Mouse (Mus musculus) testis, adult 2 months (tissue): ENCODE data around the gene Gm20878. TPM values are rescaled to one million over a fixed set of nuclear protein-coding genes. Genes with fewer than 3 reads are reported as not detected.
"Not testable (repeated sequence)": the region's sequence is repeated elsewhere in the genome, so short reads cannot be mapped to it uniquely, and the experiment has no call there.

Experiments used
- H3K27ac ChIP-seq: fragments of 200-500 bp; 2 replicates; pipeline ENCODE4 v1.5.1; 2012; ENCODE audit warnings: low read depth, low read length; ENCODE audit not compliant: control insufficient read depth, insufficient read depth
- H3K27me3 ChIP-seq: fragments of 200-500 bp; 2 replicates; pipeline ENCODE4 v1.6.1; 2012; ENCODE audit warnings: mild to moderate bottlenecking, low read length, moderate library complexity; ENCODE audit not compliant: control insufficient read depth, insufficient read depth
- H3K36me3 ChIP-seq: fragments of 200-500 bp; 2 replicates; pipeline ENCODE4 v1.6.1; 2012; ENCODE audit warnings: mild to moderate bottlenecking, low read length; ENCODE audit not compliant: control insufficient read depth, insufficient read depth
- H3K4me1 ChIP-seq: fragments of 200-500 bp; 2 replicates; pipeline ENCODE4 v1.6.1; 2012; ENCODE audit warnings: low read length; ENCODE audit not compliant: control insufficient read depth, insufficient read depth
- H3K4me3 ChIP-seq: fragments of 200-500 bp; 2 replicates; pipeline ENCODE4 v1.5.1; 2012; ENCODE audit warnings: low read depth, mild to moderate bottlenecking, low read length, moderate library complexity, mixed read lengths; ENCODE audit not compliant: control insufficient read depth
- polyA plus RNA-seq: library from polyadenylated mRNA; depleted of rRNA; stranded (reverse); fragments of >200 nt; gene quantifications from 2 replicates; pipeline ENCODE4 v1.2.3, GENCODE M21; 2012; rRNA removed

The Gm20878 gene
- polyA plus RNA-seq: 52.9 and 68.6 TPM in 2 replicates

DNA sequence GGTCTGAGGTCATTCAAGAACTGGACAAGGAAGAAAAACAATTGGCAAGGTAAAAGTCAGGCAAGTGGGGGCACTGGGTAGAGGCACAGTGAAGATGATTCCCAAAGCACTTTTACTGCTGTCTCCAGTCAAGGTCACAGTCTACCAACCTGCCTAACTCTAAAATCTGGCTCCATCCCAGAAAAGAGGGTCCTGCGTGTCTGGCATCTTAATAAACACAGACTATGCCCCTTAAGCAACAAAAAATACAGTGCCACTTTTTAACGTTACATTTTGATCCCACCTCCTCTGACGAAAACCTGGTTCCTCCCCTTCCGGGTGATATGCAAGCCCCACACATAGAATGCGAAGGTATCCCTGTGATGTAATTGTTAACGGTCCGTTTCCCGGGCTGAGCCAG, at the start of gene Gm20878:
TSS of gene Gm20878 (plus strand) at position 301 of the 400 bp plus-strand sequence.
- not testable (repeated sequence) for H3K27me3 ChIP-seq, H3K36me3 ChIP-seq, H3K4me1 ChIP-seq, H3K27ac ChIP-seq, H3K4me3 ChIP-seq

DNA sequence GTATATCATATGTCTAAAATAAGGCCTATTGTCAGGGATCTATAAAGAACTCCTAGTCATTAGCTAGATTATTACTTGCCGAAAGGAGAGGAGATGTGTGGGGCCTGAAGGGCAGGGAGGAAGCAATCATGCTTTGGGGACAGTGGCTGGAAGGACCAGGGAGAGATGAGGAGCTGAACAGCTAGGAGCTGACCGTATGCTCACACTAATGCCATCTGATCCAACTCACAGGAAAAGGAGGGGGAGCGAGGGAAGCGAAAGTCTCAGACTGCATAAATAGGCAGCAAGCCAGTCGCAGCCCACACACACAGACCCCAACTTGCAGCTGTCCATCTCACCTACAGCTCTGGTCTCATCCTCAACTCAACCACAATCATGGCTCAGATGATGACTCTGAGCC, 38.1 kb upstream of the Gm20878 start, which contains the start of gene Gm21541:
TSS of gene Gm21541 (plus strand) at position 301 of the 400 bp plus-strand sequence.
- not testable (repeated sequence) for H3K4me1 ChIP-seq, H3K27ac ChIP-seq, H3K36me3 ChIP-seq, H3K4me3 ChIP-seq, H3K27me3 ChIP-seq

DNA sequence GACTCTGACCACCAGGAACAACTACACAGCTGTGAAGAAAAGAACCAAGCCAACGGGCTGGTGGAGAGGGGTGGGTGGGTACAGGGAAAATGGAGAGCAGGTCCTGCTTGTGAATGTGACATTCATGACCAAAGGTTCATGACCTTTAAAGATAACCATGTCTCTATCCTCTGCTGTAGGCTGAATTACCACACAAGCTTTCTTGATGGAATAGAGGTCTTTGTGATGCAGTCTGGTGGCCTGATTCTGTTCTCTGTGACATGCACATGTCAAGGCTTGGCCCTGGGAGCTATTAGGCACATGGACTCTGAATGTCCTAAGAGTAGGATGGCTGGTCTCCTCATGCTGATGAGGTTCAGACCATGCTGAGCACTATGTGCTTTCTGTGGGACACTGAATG, 24.4 kb downstream of the Gm20878 start, which contains the start of gene Fam205a4:
TSS of gene Fam205a4 (plus strand) at position 301 of the 400 bp plus-strand sequence.
- H3K4me1 ChIP-seq, H3K27me3 ChIP-seq, H3K36me3 ChIP-seq, H3K27ac ChIP-seq, H3K4me3 ChIP-seq: not testable (repeated sequence)

Other genes with a start within 250 kb of the Gm20878 start
- 3.7 and 4.0 TPM in 2 replicates for gene Cntfr, start 244.5 kb upstream of the Gm20878 start, polyA plus RNA-seq
- 10.7 and 11.0 TPM in 2 replicates for gene Il11ra1, start 241.6 kb upstream of the Gm20878 start, polyA plus RNA-seq
- gene Rpp25l, start 228.0 kb upstream of the Gm20878 start, polyA plus RNA-seq: 21.8 and 27.5 TPM in 2 replicates
- gene Dctn3, start 218.4 kb upstream of the Gm20878 start, polyA plus RNA-seq: 84.2 and 90.3 TPM in 2 replicates
- 0.12 and 0.17 TPM in 2 replicates for gene Arid3c, start 210.4 kb upstream of the Gm20878 start, polyA plus RNA-seq
- gene Galt, start 186.3 kb upstream of the Gm20878 start, polyA plus RNA-seq: 11.1 and 13.6 TPM in 2 replicates
- gene Sigmar1, start 185.4 kb upstream of the Gm20878 start, polyA plus RNA-seq: 21.0 and 22.3 TPM in 2 replicates
- gene Ccl27a, start 167.3 kb upstream of the Gm20878 start, polyA plus RNA-seq: 872 and 1,011 TPM in 2 replicates
- not detected in 2 replicates for gene Gm21541, start 38.0 kb upstream of the Gm20878 start, polyA plus RNA-seq
- gene Fam205a4, start 24.5 kb downstream of the Gm20878 start, polyA plus RNA-seq: 8.9 and 9.7 TPM in 2 replicates
- gene Gm21093, start 93.2 kb downstream of the Gm20878 start, polyA plus RNA-seq: not detected in 2 replicates
- not detected in 2 replicates for gene Gm3893, start 149.6 kb downstream of the Gm20878 start, polyA plus RNA-seq
- 0.28 TPM in 1 of 2 replicates, not detected in the other for gene Gm13304, start 173.2 kb downstream of the Gm20878 start, polyA plus RNA-seq
- gene Gm13306, start 211.9 kb downstream of the Gm20878 start, polyA plus RNA-seq: 65.1 and 89.5 TPM in 2 replicates
- gene Gm13305, start 227.0 kb downstream of the Gm20878 start, polyA plus RNA-seq: 7.8 and 8.0 TPM in 2 replicates